Mouse (Mus musculus) heart, postnatal 0 days (tissue): Measurements from ENCODE around the gene Megf11. TPM values are rescaled to one million over a fixed set of nuclear protein-coding genes. Genes with fewer than 3 reads are reported as not detected.
A peak's percentile ranks its signal among the peaks of the same experiment; 100 is the strongest.

ENCODE experiments used
- ATAC-seq: fragments of 200-750 bp; cut with Nextera tagmentation; 2 replicates; pipeline ENCODE4 v1.8.0; 2017; ENCODE audit warnings: low read depth, moderate number of reproducible peaks, moderate library complexity; ENCODE audit not compliant: insufficient read depth
- DNase-seq: peaks from one replicate; pipeline ENCODE4 v3.0.0-alpha.2; 2016; ENCODE audit warnings: low spot score
- H3K27ac ChIP-seq: fragments of 300-500 bp; sonication (generic); 2 replicates; pipeline ENCODE4 v1.5.1; 2014; ENCODE audit warnings: low read depth, mild to moderate bottlenecking
- H3K27me3 ChIP-seq: fragments of 300-500 bp; sonication (generic); 2 replicates; pipeline ENCODE4 v1.6.1; 2014; ENCODE audit warnings: low read length, mixed read lengths; ENCODE audit not compliant: control insufficient read depth, insufficient read depth
- H3K36me3 ChIP-seq: fragments of 300-500 bp; sonication (generic); replicated peaks from 2 replicates; pipeline ENCODE4 v1.6.1; 2014; ENCODE audit warnings: low read length, mixed read lengths; ENCODE audit not compliant: control insufficient read depth, insufficient read depth
- H3K4me1 ChIP-seq: fragments of 300-500 bp; sonication (generic); 2 replicates; pipeline ENCODE4 v1.6.1; 2014; ENCODE audit warnings: antibody characterized with exemption; ENCODE audit not compliant: control insufficient read depth, insufficient read depth
- H3K4me2 ChIP-seq: fragments of 300-500 bp; sonication (generic); 2 replicates; pipeline ENCODE4 v1.6.1; 2014; ENCODE audit warnings: low read depth, mild to moderate bottlenecking, low read length, moderate library complexity
- H3K4me3 ChIP-seq: fragments of 300-500 bp; sonication (generic); 2 replicates; pipeline ENCODE4 v1.5.1; 2014; ENCODE audit warnings: low read depth, low read length
- H3K9ac ChIP-seq: fragments of 300-500 bp; sonication (generic); replicated peaks from 2 replicates; pipeline ENCODE4 v1.6.1; 2014; ENCODE audit warnings: low read depth, low read length, mixed read lengths
- H3K9me3 ChIP-seq: fragments of 300-500 bp; sonication (generic); replicated peaks from 2 replicates; pipeline ENCODE4 v1.6.1; 2016; ENCODE audit warnings: low read length; ENCODE audit not compliant: control insufficient read depth
- CTCF ChIP-seq: IDR thresholded peaks from 2 replicates; pipeline ENCODE4 v1.5.1; 2016; ENCODE audit warnings: antibody characterized with exemption, control low read depth, low read depth
- EP300 ChIP-seq: IDR thresholded peaks from 2 replicates; pipeline ENCODE4 v1.6.1; 2016; ENCODE audit warnings: antibody characterized with exemption, low read depth
- WGBS: fragments of 180-500 bp; shearing (Covaris S2); extraction: QIAGEN DNeasy Blood & Tissue Kit; methylation state at CpG from one replicate; pipeline ENCODE4 v1.1.7; 2014; 5-methylcytosine and 5-hydroxymethylcytosine counted together
- polyA plus RNA-seq: library from polyadenylated mRNA; unstranded; fragments of >200 nt; fragmentation: Nextera tagmentation; extraction: Ambion mirVana; gene quantifications from 2 replicates; pipeline ENCODE4 v1.2.1, GENCODE M21; 2015
- total RNA-seq: library from RNA; depleted of rRNA; stranded (reverse); fragments of >200 nt; gene quantifications from 2 replicates; pipeline ENCODE4 v1.2.3, GENCODE M21; 2014; ENCODE audit warnings: low replicate concordance

Gene Megf11
- total and polyA plus RNA-seq, 2 experiments from 2014 or later = 0.18 to 0.23 TPM

DNA sequence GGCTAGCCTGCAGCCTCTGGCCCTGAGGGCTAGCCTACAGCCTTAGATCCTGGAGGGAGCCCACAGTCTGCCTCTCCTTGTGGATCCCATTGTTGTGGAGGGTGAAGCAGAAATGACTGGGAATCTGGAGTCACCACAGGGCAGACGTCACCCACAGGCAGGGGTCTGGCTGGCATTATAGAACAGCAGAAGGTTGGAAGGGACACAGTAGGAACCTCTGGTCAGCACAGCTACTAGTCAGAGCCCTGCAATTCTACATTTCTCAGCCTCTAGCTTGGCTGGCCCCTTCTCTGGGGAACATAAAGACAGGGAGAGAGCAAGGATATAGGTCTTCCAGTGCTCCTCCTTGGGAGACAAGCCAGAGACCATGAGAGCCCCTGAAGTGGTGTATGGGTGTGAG, 244.4 kb downstream of the Megf11 start:
- 50% methylated on average over 1 of the region's 1 CpGs for WGBS
- H3K36me3 ChIP-seq = no peaks in the 10 kb centered on the region
- TF ChIP-seq EP300 (no peak), CTCF (no peak)
- H3K4me1 ChIP-seq = no peaks in the 10 kb centered on the region
- no peak overlapping the region for H3K9ac ChIP-seq
- DNase-seq (no peak), ATAC-seq (no peak)
- no peak overlapping the region for H3K27ac ChIP-seq
- H3K4me2 ChIP-seq = no peak overlapping the region
- H3K27me3 ChIP-seq = 0 out of 2 replicates have a peak, but pooled peaks cover 8% of the 10 kb centered on the region
- no peak overlapping the region for H3K4me3 ChIP-seq
- H3K9me3 ChIP-seq = no peaks in the 10 kb centered on the region

- no peak for DNase-seq
- no peak for ATAC-seq
- TF ChIP-seq CTCF (no peak), EP300 (no peak)
- H3K4me1 ChIP-seq = no peaks in the 10 kb centered on the region
- no peak overlapping the region for H3K4me3 ChIP-seq
- no peak overlapping the region for H3K27ac ChIP-seq
- peaks cover 11% of the 10 kb centered on the region; the same call in 1 of the 2 replicates for H3K27me3 ChIP-seq
- 86% methylated on average over 3 of the region's 3 CpGs for WGBS
- H3K9ac ChIP-seq = no peak overlapping the region
- H3K36me3 ChIP-seq = no peaks in the 10 kb centered on the region
- H3K4me2 ChIP-seq = no peak overlapping the region
- H3K9me3 ChIP-seq = no peaks in the 10 kb centered on the region
Observed at GRCm38 (mm10) chr9:64633169-64633568, 247.7 kb downstream of the Megf11 start.

- Histone ChIP-seq H3K27ac (no peak overlapping the region), H3K27me3 (peaks cover 17% of the 10 kb centered on the region; the same call in 1 of the 2 replicates), H3K9ac (no peak overlapping the region), H3K4me3 (no peak overlapping the region), H3K9me3 (no peaks in the 10 kb centered on the region), H3K4me1 (no peaks in the 10 kb centered on the region), H3K36me3 (no peaks in the 10 kb centered on the region), H3K4me2 (no peak overlapping the region)
- TF ChIP-seq EP300 = no peak
- WGBS = 55% methylated on average over 6 of the region's 6 CpGs
- DNase-seq = no peak
- ATAC-seq = no peak
Observed at GRCm38 (mm10) chr9:64636111-64636510, 250.7 kb downstream of the Megf11 start.

- Histone ChIP-seq H3K27ac (no peak overlapping the region), H3K4me3 (no peak overlapping the region), H3K9ac (no peak overlapping the region), H3K4me2 (no peak overlapping the region), H3K27me3 (peaks cover 17% of the 10 kb centered on the region; the same call in 1 of the 2 replicates), H3K9me3 (no peaks in the 10 kb centered on the region), H3K36me3 (no peaks in the 10 kb centered on the region), H3K4me1 (no peaks in the 10 kb centered on the region)
- TF ChIP-seq CTCF (no peak), EP300 (no peak)
- ATAC-seq (no peak), DNase-seq (no peak)
- 69% methylated on average over 2 of the region's 2 CpGs for WGBS
Observed at GRCm38 (mm10) chr9:64636961-64637360, 251.5 kb downstream of the Megf11 start.

DNA sequence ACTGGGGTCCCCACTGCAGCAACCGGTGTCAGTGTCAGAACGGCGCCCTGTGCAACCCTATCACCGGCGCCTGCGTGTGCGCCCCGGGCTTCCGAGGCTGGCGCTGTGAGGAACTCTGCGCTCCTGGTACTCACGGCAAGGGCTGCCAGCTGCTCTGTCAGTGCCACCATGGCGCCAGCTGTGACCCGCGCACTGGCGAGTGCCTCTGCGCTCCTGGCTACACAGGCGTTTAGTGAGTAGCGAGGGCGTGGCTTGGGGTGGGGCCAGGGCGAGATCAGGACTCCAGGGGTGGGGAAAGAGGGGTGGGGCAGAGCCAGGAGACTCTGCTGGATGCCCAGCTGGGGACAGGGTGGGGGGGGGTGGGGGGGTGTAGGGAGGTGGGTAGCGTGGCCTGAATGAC, 252.8 kb downstream of the Megf11 start:
- ATAC-seq (no peak), DNase-seq (no peak)
- no peaks in the 10 kb centered on the region for H3K4me1 ChIP-seq
- H3K9me3 ChIP-seq = no peaks in the 10 kb centered on the region
- no peak overlapping the region for H3K27ac ChIP-seq
- TF ChIP-seq CTCF (no peak), EP300 (no peak)
- WGBS = 9% methylated on average over 22 of the region's 22 CpGs
- H3K4me2 ChIP-seq = peak overlapping the region; percentile 52
- peaks cover 17% of the 10 kb centered on the region; the same call in 1 of the 2 replicates for H3K27me3 ChIP-seq
- H3K9ac ChIP-seq = no peak overlapping the region
- H3K36me3 ChIP-seq = no peaks in the 10 kb centered on the region
- 0 out of 2 replicates have a peak overlapping the region, but pooled peaks have one; percentile 7 for H3K4me3 ChIP-seq

DNA sequence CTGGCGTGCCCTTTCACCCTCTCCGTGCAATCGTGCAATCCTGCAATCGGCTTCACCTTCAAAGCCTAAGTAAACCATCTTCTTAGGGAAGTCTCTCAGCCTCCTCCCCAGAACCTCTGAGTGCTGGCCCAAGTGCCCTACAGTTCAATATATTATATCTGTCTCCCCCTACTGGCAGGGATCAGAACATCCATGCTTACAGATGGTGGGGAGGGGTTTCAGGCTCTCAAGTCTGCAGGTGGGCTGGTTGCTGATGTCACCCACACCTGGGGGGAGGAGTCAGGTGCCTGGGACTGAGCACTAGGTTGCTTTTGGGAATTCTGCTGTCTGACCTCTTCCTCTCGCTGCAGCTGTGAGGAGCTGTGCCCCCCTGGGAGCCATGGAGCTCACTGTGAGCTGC, 254.2 kb downstream of the Megf11 start:
- no peak overlapping the region for H3K4me2 ChIP-seq
- H3K36me3 ChIP-seq = no peaks in the 10 kb centered on the region
- H3K4me1 ChIP-seq = no peaks in the 10 kb centered on the region
- H3K27me3 ChIP-seq = peaks cover 13% of the 10 kb centered on the region; the same call in 1 of the 2 replicates
- 13% methylated on average over 5 of the region's 5 CpGs for WGBS
- H3K27ac ChIP-seq = no peak overlapping the region
- H3K9ac ChIP-seq = no peak overlapping the region
- peak; percentile 26 for DNase-seq
- H3K9me3 ChIP-seq = no peaks in the 10 kb centered on the region
- TF ChIP-seq CTCF (peak; percentile 71), EP300 (no peak)
- H3K4me3 ChIP-seq = no peak overlapping the region
- no peak for ATAC-seq
